Mouse (Mus musculus): ENCODE results near the gene Gsk3a.
A peak's percentile ranks its signal among the peaks of the same experiment; 100 is the strongest.

Gene Gsk3a

DNA sequence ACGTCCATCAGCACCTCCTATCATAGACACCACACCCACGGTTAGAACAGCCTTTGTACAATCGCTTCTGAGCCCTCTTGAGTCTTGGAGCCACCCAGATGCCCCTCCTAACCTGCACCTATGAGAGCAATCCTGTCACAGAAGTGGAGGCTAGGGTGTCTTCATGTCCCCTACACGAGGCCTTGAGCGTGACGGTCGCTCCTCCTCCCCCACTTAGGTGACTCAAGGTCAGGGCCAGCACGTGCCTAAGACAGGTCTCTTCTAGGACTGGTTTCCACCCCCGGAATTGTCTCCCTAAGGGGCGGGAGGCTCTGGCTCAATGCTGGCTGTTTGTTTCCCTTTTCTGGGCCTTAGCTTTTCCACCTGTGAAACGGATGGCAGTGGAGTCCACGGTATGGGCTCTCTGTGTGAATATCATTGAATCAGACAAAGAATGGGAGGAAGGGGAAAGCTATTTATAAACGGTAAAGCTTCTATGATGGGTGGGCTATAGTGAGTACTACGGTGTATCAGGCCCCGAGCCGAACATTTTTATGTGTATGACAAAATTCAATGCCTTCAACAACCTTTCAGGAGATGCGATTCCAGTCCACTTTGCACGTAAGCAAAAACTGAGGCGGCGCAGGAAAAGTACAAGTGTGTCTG is 17.1 kb downstream of the Gsk3a start, which contains the start of gene Dedd2:
Dedd2 (minus strand) TSS at position 159 of the 645 bp plus-strand sequence.
- peak; percentile 38 to 87 for DNase-seq

DNA sequence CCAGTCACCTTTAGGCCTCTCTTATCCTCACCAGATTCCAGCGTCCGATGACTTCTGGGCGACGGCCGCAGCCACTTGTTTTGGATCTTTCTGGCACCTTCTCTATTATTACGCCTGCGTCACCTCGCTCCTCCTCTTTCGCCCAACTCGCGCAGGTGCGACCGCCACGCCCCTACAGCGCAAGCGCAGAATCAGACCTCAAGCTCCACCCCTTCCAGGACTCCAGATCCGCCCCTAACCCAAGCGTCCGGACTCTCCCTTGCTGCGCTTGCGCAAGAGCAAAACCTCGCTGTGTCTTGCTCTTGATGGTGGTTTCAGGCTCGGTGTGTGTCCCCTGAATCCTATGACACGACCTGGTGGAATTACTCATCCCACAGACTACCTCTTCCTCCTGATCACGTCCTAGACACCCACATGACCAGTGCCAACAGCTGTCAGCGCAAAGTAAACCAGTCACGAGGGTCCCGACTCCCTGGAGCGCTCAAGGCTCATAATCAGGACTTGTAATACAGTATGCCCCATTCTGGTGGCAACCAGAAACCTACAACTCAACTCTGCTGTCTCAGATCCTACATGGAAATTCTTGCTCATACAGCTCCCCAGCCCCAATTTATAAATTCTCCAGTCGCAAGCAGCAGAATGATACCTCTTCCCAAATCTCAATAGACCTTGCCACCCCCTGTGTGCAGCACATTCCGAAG is 17.7 kb downstream of the Gsk3a start:
- peak; percentile 96 to 98 for DNase-seq

DNA sequence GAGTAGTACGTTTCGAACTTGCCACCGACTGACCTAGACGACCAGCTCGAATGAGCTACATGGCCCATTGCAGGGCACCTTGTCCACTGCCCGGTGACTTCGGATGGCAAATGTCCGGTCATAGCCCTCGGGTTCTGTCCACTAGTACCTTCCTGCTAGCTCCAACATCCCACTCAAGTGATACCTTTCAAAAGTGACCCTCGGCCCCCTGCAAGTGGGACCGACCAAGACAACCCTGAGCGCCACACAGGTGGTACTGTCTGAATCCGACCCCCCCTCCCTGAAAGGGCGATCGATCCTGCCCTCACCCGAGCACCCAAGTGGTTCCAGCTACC is 18.3 kb downstream of the Gsk3a start:
- DNase-seq, result peak in 1 of 2 experiments; percentile 20

DNA sequence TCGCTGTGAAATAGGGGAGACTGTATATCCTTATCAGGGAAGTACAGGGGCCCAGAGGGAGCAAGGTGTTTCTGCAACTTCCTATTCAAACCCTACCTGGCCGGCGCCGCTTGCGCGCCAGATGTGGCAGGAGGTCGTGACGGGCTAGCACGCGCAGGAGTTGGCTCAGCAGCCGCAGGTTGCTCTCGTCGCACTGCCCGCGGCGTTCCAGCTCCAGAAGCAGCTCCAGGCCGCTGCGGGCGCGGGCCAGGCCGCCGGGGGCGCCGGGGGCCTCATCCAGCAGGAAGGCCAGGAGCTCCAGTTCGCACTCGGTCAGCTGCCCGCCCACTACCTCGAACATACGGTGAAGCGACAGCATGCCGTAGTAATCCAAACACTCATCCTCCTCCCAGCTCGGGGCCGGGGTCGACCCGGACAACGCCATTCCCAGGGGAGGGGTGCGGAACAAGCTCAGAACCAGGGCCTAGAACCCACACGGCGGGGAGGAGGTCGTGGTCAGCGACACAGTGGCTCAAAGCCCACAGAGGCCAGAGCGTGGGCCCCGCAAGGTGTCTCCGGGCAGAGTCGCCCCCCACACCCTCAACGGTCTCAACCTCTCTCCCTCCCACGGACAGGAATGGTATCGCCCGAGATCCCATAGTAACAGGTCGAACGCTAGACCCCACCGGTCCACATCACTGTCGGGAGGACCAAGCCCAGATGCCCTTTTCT is 18.8 kb downstream of the Gsk3a start:
- DNase-seq, result peak; percentile 41 to 67

DNA sequence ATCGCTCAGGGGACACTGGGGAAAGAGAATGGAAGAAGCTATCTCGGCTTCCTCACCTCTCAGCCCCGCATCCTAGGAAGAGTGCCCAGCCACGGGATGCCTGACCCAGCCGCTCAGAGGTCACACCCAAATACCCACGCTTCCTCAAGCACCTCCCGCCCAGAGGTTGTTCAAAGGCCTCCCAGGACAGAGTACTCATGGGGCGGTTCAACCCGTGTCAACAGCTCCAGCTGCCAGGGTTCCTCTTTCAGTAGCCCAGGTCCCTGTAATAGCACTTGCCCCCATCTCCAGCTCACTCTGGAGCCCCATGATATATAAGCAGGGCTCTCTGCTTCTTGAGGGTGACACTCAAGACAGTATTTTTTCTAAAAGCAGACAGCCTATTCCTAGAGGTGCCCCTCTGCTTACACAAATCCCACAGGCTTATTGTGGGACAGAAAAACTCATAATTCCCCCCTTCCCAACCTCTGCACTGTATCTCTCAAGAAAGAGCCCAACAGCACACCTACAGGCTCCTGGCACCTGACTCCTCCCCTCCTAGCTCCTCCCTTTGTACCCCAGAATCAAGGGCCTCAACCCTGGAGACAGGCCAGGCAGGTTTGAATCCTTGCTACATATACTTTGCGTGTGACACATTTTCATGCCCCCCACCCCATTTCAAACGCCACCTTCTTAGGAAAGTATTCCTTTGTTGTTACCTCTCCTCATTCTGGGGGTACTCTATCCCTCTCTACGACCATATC is 19.8 kb downstream of the Gsk3a start:
- peak; percentile 32 to 75 for DNase-seq

DNA sequence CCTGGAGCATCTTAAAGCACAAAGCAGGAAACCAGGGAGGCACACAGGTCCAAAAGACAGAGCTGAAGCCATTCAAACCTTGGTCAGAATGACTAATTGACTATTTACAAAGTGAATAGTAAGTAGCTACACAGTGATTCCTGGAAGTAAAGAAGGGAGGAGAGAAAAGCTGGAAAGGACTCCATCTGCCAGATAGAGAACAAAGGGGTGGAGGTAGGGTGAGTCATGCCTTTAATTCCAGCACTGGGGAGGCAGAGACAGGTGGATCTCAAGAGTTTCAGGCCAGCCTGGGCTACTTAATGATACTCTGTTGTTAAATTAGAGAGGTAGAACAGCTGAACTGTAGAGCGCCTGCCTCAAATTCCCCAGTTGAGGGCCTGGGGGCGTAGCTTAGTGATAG is 23.5 kb downstream of the Gsk3a start:
- no peak for DNase-seq

DNA sequence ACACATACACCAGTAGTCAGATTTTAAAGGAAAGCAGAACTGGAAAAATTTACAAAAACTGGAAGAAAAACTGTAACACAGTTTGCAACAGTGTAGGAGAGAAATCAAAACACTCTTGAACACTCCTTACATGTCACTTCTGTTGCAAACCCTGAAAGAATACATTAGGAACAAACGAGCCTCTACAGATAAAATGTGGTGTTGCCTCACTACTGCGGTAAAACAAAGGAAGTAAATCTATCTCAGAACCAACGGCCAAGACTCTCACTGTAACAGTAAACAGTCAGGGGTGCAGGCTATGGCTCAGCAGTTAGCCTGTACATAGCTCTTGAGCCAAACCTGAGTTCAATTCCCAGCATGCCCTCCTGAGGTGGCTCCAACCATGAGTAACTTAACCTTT is 24.6 kb downstream of the Gsk3a start:
- no peak for DNase-seq

DNA sequence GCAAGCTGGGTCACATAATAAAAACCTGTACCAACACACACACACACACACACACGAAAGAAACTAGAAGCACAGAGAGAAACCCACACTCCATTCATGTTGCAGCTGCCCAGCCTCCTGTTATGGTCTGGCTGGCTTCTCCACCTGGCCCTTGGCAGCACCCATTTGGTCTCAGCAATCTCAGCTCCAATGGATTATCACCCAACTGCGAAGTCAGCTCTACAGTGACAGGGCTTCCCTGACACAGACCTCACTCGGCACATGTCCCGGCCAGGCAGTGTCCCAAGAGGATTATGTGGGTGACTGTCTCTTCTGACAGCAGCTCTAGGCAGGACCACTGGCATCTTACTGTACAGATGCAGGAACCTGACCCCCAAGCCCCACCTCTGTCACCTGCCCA is 27.2 kb downstream of the Gsk3a start:
- DNase-seq, result no peak

DNA sequence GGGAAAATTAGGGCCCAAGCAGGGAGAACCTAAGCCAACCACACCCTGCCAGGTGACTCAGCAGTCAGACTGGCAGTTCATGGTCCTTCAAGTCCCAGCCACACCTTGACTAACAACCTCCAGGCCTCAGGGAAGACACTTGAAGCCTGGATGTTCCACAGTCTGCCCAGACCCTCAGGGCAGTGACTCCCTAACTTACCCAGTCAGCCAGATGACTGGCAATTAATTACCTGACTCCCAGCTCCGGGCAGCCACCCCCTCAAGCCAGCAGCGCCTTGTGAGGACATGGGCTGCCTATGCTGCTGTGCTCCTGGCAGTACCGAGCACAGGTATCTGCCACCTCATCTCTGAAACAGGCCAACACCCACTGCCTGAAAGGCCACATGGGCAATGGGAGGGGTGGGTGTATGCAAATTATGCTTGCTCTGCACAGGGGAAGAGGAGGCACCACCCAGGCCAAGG is 28.5 kb downstream of the Gsk3a start:
- no peak for DNase-seq

DNA sequence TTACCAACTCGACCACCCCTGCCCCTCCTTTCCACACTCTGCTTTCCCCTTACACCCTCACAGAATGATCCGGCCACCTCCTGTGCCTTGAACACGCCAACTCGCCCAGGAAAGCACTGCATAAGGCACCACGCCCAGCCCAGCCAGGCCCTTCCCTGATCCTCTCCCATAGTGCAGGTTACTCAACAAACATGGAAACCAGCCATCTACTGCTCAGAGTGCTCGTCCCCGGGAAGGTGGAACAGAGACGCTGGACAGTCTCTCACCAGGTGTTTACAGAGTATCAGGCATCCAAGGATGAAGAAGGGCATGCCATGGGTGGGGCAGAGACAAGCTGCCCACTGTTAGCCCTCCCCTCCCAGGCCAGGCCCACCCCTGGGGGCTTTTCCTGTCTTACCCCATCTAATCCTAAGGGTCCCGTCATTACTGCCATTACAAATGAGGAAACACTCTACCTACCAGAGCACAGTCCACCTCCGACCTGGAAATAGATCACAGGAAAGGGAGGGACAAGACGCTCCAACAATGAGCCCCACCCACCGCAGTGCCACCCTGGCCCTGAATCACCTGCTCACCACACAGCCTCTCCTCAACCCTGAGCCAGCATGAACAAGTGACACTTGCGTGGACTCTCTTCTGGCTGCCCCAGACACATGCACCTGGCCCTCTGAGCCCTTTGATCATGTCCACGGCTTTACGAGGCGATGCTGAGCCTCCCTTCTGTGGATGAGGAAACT is 31.4 kb downstream of the Gsk3a start:
- no peak for DNase-seq

DNA sequence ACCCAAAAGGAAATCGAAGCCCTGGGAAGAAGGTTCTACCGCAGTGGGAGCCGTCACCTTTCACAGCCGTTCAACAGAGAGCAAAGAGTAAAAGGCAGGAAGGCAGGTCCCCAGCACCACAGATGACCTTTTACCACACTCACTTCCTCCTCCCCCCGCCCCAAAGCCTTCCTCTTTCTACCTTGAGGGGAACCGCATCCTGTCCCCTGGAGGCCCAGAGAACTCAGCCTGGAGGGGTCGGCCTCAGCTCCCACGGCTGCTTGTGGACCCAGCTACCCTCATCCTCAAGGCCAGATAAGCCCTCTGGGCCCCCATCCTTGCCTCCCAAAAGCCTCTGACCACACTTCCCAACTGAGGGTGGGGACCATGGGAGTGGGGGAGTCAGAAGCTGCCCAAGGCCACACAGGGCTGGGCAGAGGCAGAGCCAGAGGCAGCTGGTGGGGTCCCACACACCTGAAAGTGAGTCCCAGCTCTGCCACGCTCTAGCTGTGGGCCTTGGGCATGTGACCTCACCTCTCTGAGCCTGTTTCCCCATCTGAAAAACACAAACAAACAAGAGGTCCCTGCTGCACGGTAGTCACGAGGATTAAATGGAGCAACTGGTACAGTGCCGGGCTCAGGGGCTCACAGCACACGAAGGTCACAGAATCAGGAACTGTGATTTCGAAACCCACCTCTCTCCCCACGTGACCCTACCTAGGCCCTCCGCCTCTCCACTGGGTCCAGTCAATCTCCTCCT is 32.1 kb downstream of the Gsk3a start:
- no peak for DNase-seq

DNA sequence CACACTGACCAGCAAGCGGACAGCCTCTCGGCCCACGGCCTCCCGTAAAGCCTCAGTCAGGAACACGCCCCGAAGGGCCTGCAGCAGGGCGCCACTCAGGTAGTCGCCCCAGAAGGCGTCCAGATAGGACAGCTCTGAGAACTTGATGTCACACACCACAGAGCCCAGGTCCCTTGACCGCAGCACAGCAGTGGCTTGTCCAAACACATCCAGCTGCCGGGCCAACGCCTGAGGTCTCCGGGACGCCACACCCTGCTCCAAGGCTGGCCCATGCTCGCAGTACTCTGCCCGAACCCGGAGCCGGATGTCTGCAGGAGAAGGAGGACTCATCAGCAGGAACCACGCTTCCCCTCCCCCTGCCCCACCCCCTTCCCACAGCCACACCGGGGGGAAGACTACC is 34.0 kb downstream of the Gsk3a start:
- DNase-seq, result peak in 1 of 2 experiments; percentile 38

DNA sequence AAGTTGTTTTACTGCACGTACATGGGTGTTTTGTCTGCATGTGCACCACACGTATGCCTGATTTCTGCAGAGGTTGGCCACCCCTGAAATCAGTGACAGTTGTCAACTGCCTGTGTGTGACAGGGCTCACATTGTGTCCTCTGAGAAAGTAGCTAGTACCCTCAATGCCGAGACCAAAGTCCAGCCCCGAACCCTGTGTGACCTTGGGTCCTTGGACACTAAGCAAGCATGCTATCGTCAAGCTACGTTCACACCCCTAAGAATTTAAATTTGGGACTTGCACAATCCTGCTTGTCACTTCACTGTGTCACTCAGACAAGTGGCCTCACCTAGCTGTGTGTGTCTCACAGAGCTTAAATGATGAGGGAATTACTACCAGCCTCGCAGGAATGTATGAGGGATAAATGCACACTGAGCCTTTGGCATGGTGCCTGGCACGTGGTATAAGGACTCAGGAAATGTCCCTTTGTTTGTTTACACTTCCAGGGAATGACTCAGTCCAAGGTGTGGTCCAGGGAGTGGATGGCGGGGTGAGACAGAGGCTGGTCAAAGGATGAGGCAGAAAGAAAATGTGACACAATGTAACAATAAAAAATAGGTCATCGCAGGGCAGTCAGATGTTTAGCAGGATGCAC is 40.1 kb downstream of the Gsk3a start:
- peak in 1 of 2 experiments; percentile 41 for DNase-seq

DNA sequence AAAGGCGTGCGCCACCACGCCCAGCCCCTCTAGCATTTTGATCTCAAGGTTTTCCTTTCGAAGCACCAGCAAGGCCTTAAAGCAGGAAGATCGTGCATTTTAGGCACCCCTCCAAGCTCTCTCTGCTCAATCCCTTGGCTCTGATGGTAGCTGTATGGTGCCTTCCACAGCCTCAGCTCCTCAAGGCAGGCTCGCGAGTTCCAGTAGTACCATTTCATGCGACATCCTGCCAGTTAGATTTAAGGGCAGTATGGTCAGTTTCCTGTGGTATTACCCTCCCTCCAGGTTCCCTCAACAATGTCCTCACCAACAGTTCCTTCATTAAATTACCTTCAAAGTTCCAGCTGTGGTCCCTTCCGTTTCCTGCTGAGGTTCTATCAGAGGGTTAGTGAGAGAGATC is 41.5 kb downstream of the Gsk3a start:
- DNase-seq, result no peak

DNA sequence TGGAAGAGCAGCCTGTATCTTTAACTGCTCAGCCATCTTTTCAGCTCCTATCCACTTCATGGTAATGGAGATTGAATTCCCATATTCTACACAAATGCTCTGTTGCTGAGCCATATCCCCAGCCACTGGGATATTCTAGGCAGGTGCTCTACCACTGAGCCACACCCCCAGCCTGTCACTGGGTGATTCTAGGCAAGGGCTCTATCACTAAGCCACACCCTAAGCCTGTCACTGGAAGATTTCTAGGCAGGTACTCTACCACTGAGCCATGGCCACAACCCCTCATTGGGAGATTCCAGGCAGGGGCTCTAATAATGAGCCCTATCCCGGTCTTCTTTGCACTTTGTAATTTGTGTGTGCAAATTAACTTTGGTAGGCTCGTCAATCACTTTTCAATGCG is 42.5 kb downstream of the Gsk3a start:
- no peak for DNase-seq

DNA sequence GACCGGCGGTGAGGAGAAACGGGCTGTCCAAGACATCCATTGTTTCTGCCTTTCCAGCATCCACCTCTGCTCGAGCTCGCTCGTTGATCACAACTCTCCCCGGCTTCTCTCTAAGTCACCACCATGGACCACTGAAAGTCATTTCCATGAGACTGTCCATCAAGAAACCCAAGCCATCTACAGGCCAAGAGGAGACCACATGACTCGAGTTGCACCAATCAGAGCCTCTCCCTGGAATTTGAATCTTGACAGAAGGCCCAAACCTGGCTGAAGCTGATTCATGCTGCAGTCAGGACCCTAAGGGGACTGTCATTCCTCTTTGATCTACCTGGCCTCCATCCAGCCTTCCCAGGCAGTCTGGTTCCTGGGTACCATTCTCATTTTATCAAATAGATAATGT is 45.5 kb downstream of the Gsk3a start:
- no peak for DNase-seq

DNA sequence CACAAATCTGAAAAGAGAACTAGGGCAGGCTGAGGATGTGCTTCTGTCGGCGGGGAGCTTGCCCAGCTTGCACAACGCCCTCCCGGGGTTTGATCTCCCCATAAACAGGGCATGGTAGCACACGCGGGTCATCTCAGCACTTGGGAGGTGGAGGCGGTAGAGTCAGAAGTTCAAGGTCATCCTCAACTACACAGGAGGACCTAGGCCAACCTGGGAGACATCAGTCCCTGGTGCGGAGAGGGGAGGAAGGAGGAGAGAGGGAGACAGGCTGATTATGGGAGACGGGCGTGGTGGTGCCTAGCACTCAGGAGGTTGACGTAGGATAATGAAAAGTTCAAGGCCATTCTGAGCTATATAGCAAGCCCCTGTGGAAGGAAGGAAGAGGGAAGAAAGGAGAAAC is 46.8 kb downstream of the Gsk3a start:
- DNase-seq, result no peak

DNA sequence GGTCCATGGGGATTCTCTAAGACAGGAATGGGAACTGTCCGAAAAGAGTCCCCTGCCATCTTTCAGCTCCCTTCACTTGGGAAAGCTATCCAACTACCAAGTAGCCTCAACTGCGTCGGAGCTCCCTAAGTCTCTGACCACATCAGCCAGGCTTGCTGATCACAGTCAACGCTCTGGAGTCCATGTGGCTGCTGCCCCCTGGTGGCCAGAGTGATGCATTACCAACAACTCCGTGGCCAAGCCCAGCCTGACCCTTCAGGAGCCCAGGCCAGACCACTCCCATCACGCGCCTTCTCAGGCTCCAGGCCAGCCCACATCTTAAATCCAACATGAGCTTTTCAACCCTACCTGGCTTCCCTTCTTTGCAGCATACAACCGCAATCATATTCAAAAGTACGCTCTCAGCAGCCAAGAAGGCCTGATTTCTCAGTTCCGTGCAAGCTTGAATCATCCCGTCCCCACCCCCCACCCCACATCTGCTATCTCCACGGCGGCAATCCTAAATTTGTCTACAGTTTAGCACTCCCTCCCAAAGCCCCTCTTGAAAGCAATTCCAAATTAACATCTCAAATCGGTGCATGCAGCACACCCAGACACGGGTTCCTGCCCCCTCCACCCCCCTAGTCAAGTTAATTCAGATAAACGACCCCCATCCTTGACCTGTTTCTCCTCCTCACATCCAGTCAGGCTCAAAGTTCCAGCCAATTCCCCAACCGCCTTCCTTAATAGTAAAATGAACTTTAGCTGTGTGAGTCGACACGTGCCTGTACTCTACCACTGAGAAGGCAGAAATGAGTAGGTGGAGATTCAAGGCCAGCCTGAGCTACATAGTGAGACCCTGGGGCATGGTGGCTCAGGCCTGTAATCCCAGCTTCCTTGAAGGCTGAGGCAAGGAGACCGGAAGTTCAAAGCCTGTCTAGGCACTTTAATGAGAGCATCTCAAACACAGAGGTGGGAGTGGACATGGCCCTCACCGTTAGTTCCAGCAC is 49.7 kb downstream of the Gsk3a start:
- peak; percentile 84 to 85 for DNase-seq

DNA sequence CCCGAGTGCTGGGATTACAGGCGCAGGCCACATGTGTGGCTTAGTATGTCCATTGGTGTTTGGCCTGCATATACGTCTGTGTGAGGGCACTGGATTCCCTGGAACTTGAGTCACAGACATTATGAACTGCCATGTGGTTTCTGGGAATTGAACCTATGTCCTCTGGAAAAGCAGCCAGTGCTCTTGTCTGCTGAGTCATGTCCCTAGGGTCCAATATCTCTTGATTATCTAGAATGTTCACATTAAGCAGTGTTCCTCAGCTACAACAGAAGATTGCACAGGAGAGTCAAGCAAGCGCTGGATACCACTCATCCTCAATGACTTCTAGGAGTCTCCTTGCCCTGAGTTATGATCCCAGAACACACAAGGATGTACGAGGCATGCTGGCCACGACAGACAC is 53.6 kb downstream of the Gsk3a start:
- no peak for DNase-seq

DNA sequence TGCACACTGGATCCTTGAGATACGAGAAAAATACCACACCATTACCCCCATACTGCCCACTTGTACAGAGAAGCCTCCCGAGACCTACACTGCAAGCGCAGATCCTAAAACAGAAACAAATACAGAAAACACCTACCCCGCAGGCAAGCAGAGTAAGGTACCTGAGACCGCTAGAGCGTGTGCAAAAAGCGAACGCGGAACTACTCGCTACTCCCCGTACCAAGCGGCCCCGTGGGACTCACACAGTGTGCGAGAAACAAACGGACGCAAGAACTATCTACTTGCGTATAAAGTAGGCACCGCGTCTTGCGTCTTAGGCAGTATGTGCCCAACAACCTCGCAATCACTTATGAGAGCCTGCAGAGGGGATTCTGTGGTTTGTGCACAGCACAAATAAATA is 55.8 kb downstream of the Gsk3a start:
- no peak for DNase-seq

Data from kidney, postnatal 25 days (tissue).